Mouse (Mus musculus) heart, embryonic 14.5 days (tissue): ENCODE measurements around the gene Shbg. TPM values are rescaled to one million over a fixed set of nuclear protein-coding genes. Genes with fewer than 3 reads are reported as not detected.
A peak's percentile ranks its signal among the peaks of the same experiment; 100 is the strongest.
"Not testable (repeated sequence)": the region's sequence is repeated elsewhere in the genome, so short reads cannot be mapped to it uniquely, and the experiment has no call there.

ENCODE experiments used
- ATAC-seq: fragments of 200-750 bp; cut with Nextera tagmentation; 2 replicates; pipeline ENCODE4 v1.8.0; 2017; ENCODE audit warnings: low read depth, moderate TSS enrichment; ENCODE audit not compliant: insufficient number of reproducible peaks, insufficient read depth, low FRiP score
- H3K27ac ChIP-seq, 2 experiments: fragments of 200-500 bp in 1 of 2; fragments of 300-500 bp in 1 of 2; sonication (generic) in 1 of 2; replicated peaks in 1 of 2; 2 replicates each; pipeline ENCODE4 v1.5.1; 2012 to 2014; ENCODE audit warnings: low read depth in 2 of 2, low read length in 2 of 2, control low read depth in 1 of 2, mild to moderate bottlenecking in 1 of 2, mixed read lengths in 1 of 2; ENCODE audit not compliant: control insufficient read depth in 1 of 2, insufficient read depth in 1 of 2
- H3K27me3 ChIP-seq: fragments of 300-500 bp; sonication (generic); 2 replicates; pipeline ENCODE4 v1.6.1; 2014; ENCODE audit warnings: mild to moderate bottlenecking, low read length, control low read depth; ENCODE audit not compliant: control insufficient read depth, insufficient read depth
- H3K36me3 ChIP-seq: fragments of 300-500 bp; sonication (generic); 2 replicates; pipeline ENCODE4 v1.6.1; 2014; ENCODE audit warnings: mild to moderate bottlenecking, control low read depth, low read length, mixed read lengths; ENCODE audit not compliant: control insufficient read depth, insufficient read depth
- H3K4me1 ChIP-seq, 2 experiments: fragments of 200-500 bp in 1 of 2; fragments of 300-500 bp in 1 of 2; sonication (generic) in 1 of 2; 2 replicates each; pipeline ENCODE4 v1.6.1; 2012 to 2014; ENCODE audit warnings: low read length in 2 of 2, control low read depth in 1 of 2, mixed read lengths in 1 of 2; ENCODE audit not compliant: control insufficient read depth in 2 of 2, insufficient read depth in 2 of 2
- H3K4me2 ChIP-seq: fragments of 300-500 bp; sonication (generic); 2 replicates; pipeline ENCODE4 v1.6.1; 2014; ENCODE audit warnings: mild to moderate bottlenecking, low read length
- H3K4me3 ChIP-seq, 2 experiments: fragments of 200-500 bp in 1 of 2; fragments of 300-500 bp in 1 of 2; sonication (generic) in 1 of 2; 2 replicates each; pipeline ENCODE4 v1.5.1; 2012 to 2014; ENCODE audit warnings: low read length in 2 of 2, mild to moderate bottlenecking in 2 of 2, control low read depth in 1 of 2, low read depth in 1 of 2, moderate library complexity in 1 of 2; ENCODE audit not compliant: control insufficient read depth in 1 of 2, insufficient read depth in 1 of 2
- H3K9ac ChIP-seq: fragments of 300-500 bp; sonication (generic); 2 replicates; pipeline ENCODE4 v1.6.1; 2014; ENCODE audit warnings: mild to moderate bottlenecking, low read length
- H3K9me3 ChIP-seq: fragments of 300-500 bp; sonication (generic); 2 replicates; pipeline ENCODE4 v1.6.1; 2016; ENCODE audit warnings: low read length, control low read depth; ENCODE audit not compliant: control insufficient read depth
- WGBS: fragments of 180-500 bp; shearing (Covaris S2); extraction: QIAGEN DNeasy Blood & Tissue Kit; methylation state at CpG from one replicate; pipeline ENCODE4 v1.1.7; 2014; 5-methylcytosine and 5-hydroxymethylcytosine counted together
- polyA plus RNA-seq: library from polyadenylated mRNA; unstranded; fragments of >200 nt; fragmentation: Nextera tagmentation; extraction: Ambion mirVana; gene quantifications from 2 replicates; pipeline ENCODE4 v1.2.1, GENCODE M21; 2014

Shbg gene
- polyA plus RNA-seq, 1 experiment from 2014 or later, result not detected

GRCm38 (mm10) chr11:69628286-69628685 is 10.6 kb upstream of the Shbg start:
- 0 out of 4 replicates have a peak, but pooled peaks cover 0 to 3% of the 10 kb centered on the region in 2 experiments for H3K4me1 ChIP-seq
- no peaks in the 10 kb centered on the region for H3K27me3 ChIP-seq
- no peak overlapping the region for H3K4me3 ChIP-seq
- no peak overlapping the region for H3K4me2 ChIP-seq
- no peaks in the 10 kb centered on the region for H3K36me3 ChIP-seq
- no peak overlapping the region for H3K9ac ChIP-seq
- no peaks in the 10 kb centered on the region for H3K9me3 ChIP-seq
- 39% methylated on average over 6 of the region's 6 CpGs for WGBS
- H3K27ac ChIP-seq, result no peak overlapping the region
- ATAC-seq, result no peak

- H3K4me2 ChIP-seq, H3K9ac ChIP-seq, H3K4me3 ChIP-seq, H3K36me3 ChIP-seq, ATAC-seq, H3K27ac ChIP-seq, H3K27me3 ChIP-seq, H3K9me3 ChIP-seq: not testable (repeated sequence)
- peaks cover 6 to 11% of the 10 kb centered on the region in 2 experiments; a peak in 3 of 4 replicates for H3K4me1 ChIP-seq
- WGBS, result 84% methylated on average over 2 of the region's 2 CpGs
Measured at GRCm38 (mm10) chr11:69624339-69624738, 6.6 kb upstream of the Shbg start.

DNA sequence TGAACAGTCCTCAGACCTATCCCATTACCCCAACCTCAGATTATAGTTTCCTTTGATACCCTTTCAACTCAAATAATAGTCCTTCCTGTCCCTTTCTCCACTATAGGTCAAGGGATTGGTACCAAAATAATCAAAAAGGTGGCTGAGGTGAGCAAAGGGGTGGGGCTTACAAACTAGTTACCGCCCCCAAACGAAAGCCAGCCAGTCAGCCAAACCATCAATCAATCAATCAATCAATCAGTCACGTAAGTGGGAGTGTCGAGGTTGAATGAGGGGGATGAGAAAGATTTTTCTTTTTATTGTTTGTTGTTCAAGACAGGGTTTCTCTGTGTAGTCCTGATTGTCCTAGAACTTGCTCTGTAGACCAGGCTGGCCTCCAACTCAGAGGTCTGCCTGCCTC is 5.3 kb upstream of the Shbg start:
- peaks cover 6 to 11% of the 10 kb centered on the region in 2 experiments; a peak in 3 of 4 replicates for H3K4me1 ChIP-seq
- ATAC-seq, result no peak
- H3K27me3 ChIP-seq, result no peaks in the 10 kb centered on the region
- no peaks in the 10 kb centered on the region for H3K36me3 ChIP-seq
- H3K9ac ChIP-seq, result no peak overlapping the region
- no peak overlapping the region for H3K4me3 ChIP-seq
- peak overlapping the region; percentile 81; the same call in 1 of the 2 replicates for H3K4me2 ChIP-seq
- WGBS, result 75% methylated on average over 4 of the region's 4 CpGs
- no peaks in the 10 kb centered on the region for H3K9me3 ChIP-seq
- H3K27ac ChIP-seq, result no peak overlapping the region

DNA sequence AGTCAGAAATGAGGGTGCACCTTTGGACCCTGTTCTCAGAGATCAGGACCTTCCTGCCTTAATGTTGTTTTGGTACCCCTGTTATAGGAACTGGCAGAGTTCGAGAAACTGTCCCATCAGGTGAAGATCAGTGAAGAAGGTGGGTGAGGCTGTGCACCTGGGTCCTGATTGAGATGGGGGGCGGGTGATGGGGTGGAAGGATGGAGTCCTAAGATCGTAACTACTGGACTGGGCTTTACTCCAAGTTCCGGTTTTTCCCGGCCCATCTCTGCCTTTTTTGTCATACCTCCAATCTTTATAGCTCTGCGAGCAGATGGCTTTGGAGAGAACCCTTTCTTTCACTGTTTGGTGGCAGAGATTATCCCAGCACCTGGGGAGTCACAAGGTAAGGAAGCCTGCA is 4.7 kb upstream of the Shbg start:
- peaks cover 6 to 11% of the 10 kb centered on the region in 2 experiments; a peak in 3 of 4 replicates for H3K4me1 ChIP-seq
- WGBS, result 29% methylated on average over 6 of the region's 6 CpGs
- peak overlapping the region; percentile 11 to 55; a peak in 1 of 4 replicates for H3K27ac ChIP-seq
- H3K36me3 ChIP-seq, result no peaks in the 10 kb centered on the region
- peak overlapping the region; percentile 81 for H3K4me2 ChIP-seq
- peak overlapping the region; percentile 88 for H3K9ac ChIP-seq
- ATAC-seq, result no peak
- H3K4me3 ChIP-seq, result peak overlapping the region; percentile 64 to 66
- no peaks in the 10 kb centered on the region for H3K9me3 ChIP-seq
- no peaks in the 10 kb centered on the region for H3K27me3 ChIP-seq

DNA sequence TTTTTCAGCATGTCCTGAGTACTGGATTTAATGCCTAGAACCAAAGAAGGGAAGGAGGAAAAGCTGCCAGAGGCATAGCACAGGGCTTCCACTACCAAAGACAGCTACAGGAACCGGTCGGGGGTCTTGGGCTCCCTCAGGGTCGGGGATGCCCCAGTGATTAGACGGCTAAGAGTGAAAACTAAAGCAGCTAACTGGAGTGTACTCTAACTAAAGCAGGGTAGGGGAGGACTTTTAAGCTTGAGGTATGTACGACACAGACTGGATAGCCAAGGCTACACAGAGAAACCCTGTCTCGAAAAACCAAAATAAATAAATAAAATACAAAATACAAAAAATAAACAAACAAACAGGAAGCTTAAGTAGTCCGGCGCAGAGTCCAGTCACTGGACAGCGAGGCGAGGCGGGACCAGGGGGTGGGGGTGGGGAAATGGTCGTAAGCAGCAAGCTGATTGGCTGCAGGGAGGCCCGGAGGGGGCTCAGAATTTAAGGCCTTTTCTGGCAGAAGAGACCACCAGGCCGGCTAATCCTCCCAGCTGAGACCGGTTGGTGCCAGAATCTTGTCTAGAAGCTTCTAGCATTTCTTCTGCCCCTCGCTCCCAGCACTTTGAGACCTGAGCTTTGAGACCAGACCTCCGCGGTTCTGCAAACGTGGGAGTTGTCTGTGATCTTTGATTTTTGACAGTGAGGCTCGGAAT is 4.0 kb upstream of the Shbg start, which contains the start of gene Sat2:
Gene Sat2 (plus strand): TSS at position 454 of the 698 bp plus-strand sequence.
- Histone ChIP-seq H3K4me2 (peak within 1 kb of the TSS; percentile 81), H3K4me3 (peak within 1 kb of the TSS; percentile 64 to 66), H3K4me1 (peaks cover 6 to 11% of the 10 kb centered on the region in 2 experiments; a peak in 3 of 4 replicates), H3K27ac (peak within 1 kb of the TSS; percentile 11 to 55; a peak in 2 of 4 replicates), H3K9me3 (no peaks in the 10 kb centered on the region), H3K9ac (peak within 1 kb of the TSS; percentile 88), H3K27me3 (no peaks in the 10 kb centered on the region), H3K36me3 (no peaks in the 10 kb centered on the region)
- peak; percentile 68; the same call in 1 of the 2 replicates for ATAC-seq
- WGBS, result under 1% methylated on average over 20 of the region's 20 CpGs

- Histone ChIP-seq H3K27ac (no peak overlapping the region), H3K36me3 (no peaks in the 10 kb centered on the region), H3K9ac (no peak overlapping the region), H3K9me3 (no peaks in the 10 kb centered on the region), H3K4me2 (no peak overlapping the region), H3K27me3 (no peaks in the 10 kb centered on the region), H3K4me1 (peaks cover 6 to 11% of the 10 kb centered on the region in 2 experiments; a peak in 3 of 4 replicates), H3K4me3 (no peak overlapping the region)
- ATAC-seq, result no peak
- WGBS, result 58% methylated on average over 7 of the region's 7 CpGs
Measured at GRCm38 (mm10) chr11:69620394-69621081, 2.8 kb upstream of the Shbg start.

GRCm38 (mm10) chr11:69616781-69617180 is 924 bp downstream of the Shbg start:
- 35% methylated on average over 10 of the region's 10 CpGs for WGBS
- H3K9ac ChIP-seq, result no peak overlapping the region
- no peaks in the 10 kb centered on the region for H3K9me3 ChIP-seq
- H3K27me3 ChIP-seq, result no peaks in the 10 kb centered on the region
- H3K36me3 ChIP-seq, result no peaks in the 10 kb centered on the region
- H3K27ac ChIP-seq, result no peak overlapping the region
- H3K4me2 ChIP-seq, result no peak overlapping the region
- peaks cover 7 to 10% of the 10 kb centered on the region in 2 experiments; a peak in 3 of 4 replicates for H3K4me1 ChIP-seq
- no peak overlapping the region for H3K4me3 ChIP-seq
- no peak for ATAC-seq
